Mouse (Mus musculus) heart, embryonic 14.5 days (tissue): ENCODE measurements around the gene Pnldc1. TPM values are rescaled to one million over a fixed set of nuclear protein-coding genes. Genes with fewer than 3 reads are reported as not detected.
A peak's percentile ranks its signal among the peaks of the same experiment; 100 is the strongest.
"Not testable (repeated sequence)": the region's sequence is repeated elsewhere in the genome, so short reads cannot be mapped to it uniquely, and the experiment has no call there.

Experiments
- ATAC-seq: fragments of 200-750 bp; cut with Nextera tagmentation; 2 replicates; pipeline ENCODE4 v1.8.0; 2017; ENCODE audit warnings: low read depth, moderate TSS enrichment; ENCODE audit not compliant: insufficient number of reproducible peaks, insufficient read depth, low FRiP score
- H3K27ac ChIP-seq, 2 experiments: fragments of 200-500 bp in 1 of 2; fragments of 300-500 bp in 1 of 2; sonication (generic) in 1 of 2; replicated peaks in 1 of 2; 2 replicates each; pipeline ENCODE4 v1.5.1; 2012 to 2014; ENCODE audit warnings: low read depth in 2 of 2, low read length in 2 of 2, control low read depth in 1 of 2, mild to moderate bottlenecking in 1 of 2, mixed read lengths in 1 of 2; ENCODE audit not compliant: control insufficient read depth in 1 of 2, insufficient read depth in 1 of 2
- H3K27me3 ChIP-seq: fragments of 300-500 bp; sonication (generic); 2 replicates; pipeline ENCODE4 v1.6.1; 2014; ENCODE audit warnings: mild to moderate bottlenecking, low read length, control low read depth; ENCODE audit not compliant: control insufficient read depth, insufficient read depth
- H3K36me3 ChIP-seq: fragments of 300-500 bp; sonication (generic); 2 replicates; pipeline ENCODE4 v1.6.1; 2014; ENCODE audit warnings: mild to moderate bottlenecking, control low read depth, low read length, mixed read lengths; ENCODE audit not compliant: control insufficient read depth, insufficient read depth
- H3K4me1 ChIP-seq, 2 experiments: fragments of 200-500 bp in 1 of 2; fragments of 300-500 bp in 1 of 2; sonication (generic) in 1 of 2; 2 replicates each; pipeline ENCODE4 v1.6.1; 2012 to 2014; ENCODE audit warnings: low read length in 2 of 2, control low read depth in 1 of 2, mixed read lengths in 1 of 2; ENCODE audit not compliant: control insufficient read depth in 2 of 2, insufficient read depth in 2 of 2
- H3K4me2 ChIP-seq: fragments of 300-500 bp; sonication (generic); 2 replicates; pipeline ENCODE4 v1.6.1; 2014; ENCODE audit warnings: mild to moderate bottlenecking, low read length
- H3K4me3 ChIP-seq, 2 experiments: fragments of 200-500 bp in 1 of 2; fragments of 300-500 bp in 1 of 2; sonication (generic) in 1 of 2; 2 replicates each; pipeline ENCODE4 v1.5.1; 2012 to 2014; ENCODE audit warnings: low read length in 2 of 2, mild to moderate bottlenecking in 2 of 2, control low read depth in 1 of 2, low read depth in 1 of 2, moderate library complexity in 1 of 2; ENCODE audit not compliant: control insufficient read depth in 1 of 2, insufficient read depth in 1 of 2
- H3K9ac ChIP-seq: fragments of 300-500 bp; sonication (generic); 2 replicates; pipeline ENCODE4 v1.6.1; 2014; ENCODE audit warnings: mild to moderate bottlenecking, low read length
- H3K9me3 ChIP-seq: fragments of 300-500 bp; sonication (generic); 2 replicates; pipeline ENCODE4 v1.6.1; 2016; ENCODE audit warnings: low read length, control low read depth; ENCODE audit not compliant: control insufficient read depth
- WGBS: fragments of 180-500 bp; shearing (Covaris S2); extraction: QIAGEN DNeasy Blood & Tissue Kit; methylation state at CpG from one replicate; pipeline ENCODE4 v1.1.7; 2014; 5-methylcytosine and 5-hydroxymethylcytosine counted together
- polyA plus RNA-seq: library from polyadenylated mRNA; unstranded; fragments of >200 nt; fragmentation: Nextera tagmentation; extraction: Ambion mirVana; gene quantifications from 2 replicates; pipeline ENCODE4 v1.2.1, GENCODE M21; 2014

The Pnldc1 gene
- polyA plus RNA-seq, 1 experiment from 2014 or later = 1.6 TPM

- H3K4me1 ChIP-seq, H3K9me3 ChIP-seq, ATAC-seq, H3K27ac ChIP-seq, H3K9ac ChIP-seq, H3K27me3 ChIP-seq: not testable (repeated sequence)
- peaks cover 15% of the 10 kb centered on the region for H3K36me3 ChIP-seq
- peak overlapping the region; percentile 65 for H3K4me2 ChIP-seq
- H3K4me3 ChIP-seq = peak overlapping the region in 1 of 2 experiments; percentile 30; a peak in 2 of 4 replicates
- WGBS = 38% methylated on average over 2 of the region's 12 CpGs
Observed at GRCm38 (mm10) chr17:12939377-12940148, 29.5 kb upstream of the Pnldc1 start.

GRCm38 (mm10) chr17:12938077-12938476 lies 28.0 kb upstream of the Pnldc1 start:
- WGBS = 60% methylated on average over 2 of the region's 2 CpGs
- Histone ChIP-seq H3K9ac (no peak overlapping the region), H3K9me3 (no peaks in the 10 kb centered on the region), H3K36me3 (peaks cover 6% of the 10 kb centered on the region; the same call in 1 of the 2 replicates), H3K27ac (no peak overlapping the region), H3K4me2 (no peak overlapping the region), H3K4me3 (no peak overlapping the region), H3K4me1 (no peaks in the 10 kb centered on the region; a peak in 2 of 4 replicates), H3K27me3 (no peaks in the 10 kb centered on the region)
- no peak for ATAC-seq

GRCm38 (mm10) chr17:12937412-12937970 lies 27.5 kb upstream of the Pnldc1 start:
- Histone ChIP-seq H3K4me1 (no peaks in the 10 kb centered on the region; a peak in 2 of 4 replicates), H3K27ac (no peak overlapping the region), H3K36me3 (no peaks in the 10 kb centered on the region), H3K4me3 (no peak overlapping the region), H3K9me3 (no peaks in the 10 kb centered on the region), H3K4me2 (no peak overlapping the region), H3K9ac (no peak overlapping the region), H3K27me3 (no peaks in the 10 kb centered on the region)
- no peak for ATAC-seq
- 89% methylated on average over 2 of the region's 2 CpGs for WGBS

- Histone ChIP-seq H3K9ac (no peak overlapping the region), H3K27ac (no peak overlapping the region), H3K9me3 (no peaks in the 10 kb centered on the region), H3K4me3 (no peak overlapping the region), H3K36me3 (no peaks in the 10 kb centered on the region), H3K27me3 (no peaks in the 10 kb centered on the region), H3K4me1 (no peaks in the 10 kb centered on the region; a peak in 2 of 4 replicates), H3K4me2 (no peak overlapping the region)
- WGBS = 66% methylated on average over 4 of the region's 4 CpGs
- ATAC-seq = no peak
Observed at GRCm38 (mm10) chr17:12935719-12936118, 25.7 kb upstream of the Pnldc1 start.

- H3K9ac ChIP-seq, H3K27ac ChIP-seq, H3K4me2 ChIP-seq, H3K36me3 ChIP-seq, H3K4me3 ChIP-seq, H3K4me1 ChIP-seq, ATAC-seq, H3K9me3 ChIP-seq, H3K27me3 ChIP-seq: not testable (repeated sequence)
- 83% methylated on average over 5 of the region's 5 CpGs for WGBS
Observed at GRCm38 (mm10) chr17:12931576-12931975, 21.5 kb upstream of the Pnldc1 start.

GRCm38 (mm10) chr17:12925703-12926180 lies 15.7 kb upstream of the Pnldc1 start:
- H3K9me3 ChIP-seq = no peaks in the 10 kb centered on the region
- no peak overlapping the region for H3K4me2 ChIP-seq
- H3K27ac ChIP-seq = no peak overlapping the region
- no peaks in the 10 kb centered on the region for H3K4me1 ChIP-seq
- H3K4me3 ChIP-seq = no peak overlapping the region
- peaks cover 60% of the 10 kb centered on the region for H3K36me3 ChIP-seq
- ATAC-seq = no peak
- no peaks in the 10 kb centered on the region for H3K27me3 ChIP-seq
- H3K9ac ChIP-seq = no peak overlapping the region
- 91% methylated on average over 8 of the region's 8 CpGs for WGBS

GRCm38 (mm10) chr17:12925001-12925400 lies 15.0 kb upstream of the Pnldc1 start:
- Histone ChIP-seq H3K4me2 (no peak overlapping the region), H3K4me1 (no peaks in the 10 kb centered on the region), H3K9me3 (no peaks in the 10 kb centered on the region), H3K27me3 (no peaks in the 10 kb centered on the region), H3K9ac (no peak overlapping the region), H3K36me3 (peaks cover 68% of the 10 kb centered on the region), H3K4me3 (no peak overlapping the region), H3K27ac (no peak overlapping the region)
- no peak for ATAC-seq
- WGBS = 78% methylated on average over 3 of the region's 3 CpGs
